Mouse (Mus musculus) natural killer cell, adult 2 months (primary cell): ENCODE measurements around the gene Ezh1.

Experiments
- DNase-seq, 2 experiments: peaks; one replicate each; pipeline ENCODE4 v3.0.0; 2022; ENCODE audit warnings: low spot score in 2 of 2

The Ezh1 gene

DNA sequence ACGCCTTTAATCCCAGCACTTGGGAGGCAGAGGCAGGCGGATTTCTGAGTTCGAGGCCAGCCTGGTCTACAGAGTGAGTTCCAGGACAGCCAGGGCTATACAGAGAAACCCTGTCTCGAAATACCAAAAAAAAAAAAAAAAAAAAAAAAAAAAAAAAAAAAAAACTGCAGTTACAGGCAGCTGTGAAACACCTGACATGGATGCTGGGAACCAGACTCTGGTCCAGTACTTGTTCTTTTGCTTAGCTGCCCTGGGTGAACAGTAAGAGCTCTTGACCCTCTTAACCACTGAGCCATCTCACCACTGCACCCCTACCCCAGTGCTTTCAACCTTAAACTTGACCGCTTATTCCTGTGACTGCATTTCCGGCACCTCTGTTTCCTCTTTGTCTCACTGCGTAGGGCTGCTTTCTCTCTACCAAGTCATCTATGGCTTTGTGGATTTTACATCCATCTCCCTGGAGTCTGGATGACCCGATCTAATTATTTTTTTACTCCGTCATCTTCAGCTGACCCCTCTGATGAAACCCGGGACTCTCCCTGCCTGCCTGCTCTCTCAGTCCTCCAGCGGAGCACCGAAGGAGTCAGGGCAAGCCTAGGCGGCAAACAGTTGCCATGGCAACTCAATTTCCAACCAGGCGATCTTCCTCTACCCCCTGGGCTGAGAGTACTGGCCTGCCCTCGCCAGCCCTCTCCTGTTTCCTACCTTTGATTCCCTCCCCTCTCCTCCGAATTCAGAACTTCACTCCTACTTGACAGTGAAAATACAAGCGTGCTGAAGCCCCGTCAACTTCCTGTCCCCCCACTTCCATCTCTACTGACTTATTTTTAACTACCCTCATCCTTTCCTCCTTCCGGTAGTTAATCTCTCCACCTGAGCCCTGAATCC, 82.7 kb downstream of the Ezh1 start:
- DNase-seq: peak; percentile 53 to 63

DNA sequence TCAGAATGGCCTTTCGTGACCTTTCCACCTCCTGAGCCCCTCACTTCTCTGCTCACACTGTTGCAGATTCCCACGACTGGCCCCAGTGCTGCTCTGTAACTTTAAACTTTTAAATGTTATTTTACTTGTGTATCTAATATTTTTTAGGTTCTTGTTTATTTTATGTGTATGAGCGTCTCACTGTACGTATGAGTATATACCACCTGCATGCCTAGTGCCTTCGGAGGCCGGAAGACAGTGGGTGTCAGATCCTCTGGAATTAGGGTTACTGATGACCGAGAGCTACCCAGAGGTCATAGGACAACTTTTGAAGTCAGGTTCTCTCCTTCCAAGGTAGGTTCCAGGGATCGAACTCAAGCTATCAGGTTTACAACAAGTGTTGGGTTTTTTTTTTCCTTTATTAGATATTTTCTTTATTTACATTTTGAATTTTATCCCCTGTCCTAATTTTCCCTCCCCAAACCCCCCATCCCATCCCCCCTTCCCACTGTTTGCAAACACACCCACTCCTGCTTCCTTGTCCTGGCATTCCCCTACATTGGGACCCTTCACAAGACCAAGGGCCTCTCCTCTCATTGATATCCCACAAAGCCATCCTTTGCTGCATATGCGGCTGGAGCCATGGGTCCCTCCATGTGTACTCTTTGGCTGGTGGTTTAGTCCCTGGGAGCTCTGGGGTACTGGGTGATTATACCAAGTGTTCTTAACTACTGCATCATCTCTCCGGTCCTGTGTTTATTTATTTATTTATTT, 83.9 kb downstream of the Ezh1 start:
- no peak for DNase-seq
